Mouse (Mus musculus): Measurements from ENCODE around the gene 2200002D01Rik. TPM values are rescaled to one million over a fixed set of nuclear protein-coding genes. Genes with fewer than 3 reads are reported as not detected.

2200002D01Rik gene
- polyA plus RNA-seq, 2 experiments = 1.3 to 4.8 TPM

GRCm38 (mm10) chr7:29289856-29290255, 41.6 kb upstream of the 2200002D01Rik start:
- H3K27ac ChIP-seq = no peak overlapping the region
- no peak overlapping the region for H3K9ac ChIP-seq (replicated peaks)
- H3K27me3 ChIP-seq (ENCODE audit: control insufficient read depth, insufficient read depth, low read length) = peaks cover 6% of the 10 kb centered on the region; the same call in 1 of the 2 replicates
- no peak overlapping the region for H3K4me2 ChIP-seq (ENCODE audit: low read depth)
- TF ChIP-seq EP300 (IDR thresholded peaks at IDR 0.05; ENCODE audit: low read depth) = no peak
- no peak for TF ChIP-seq CTCF (IDR thresholded peaks at IDR 0.05; ENCODE audit: low read depth)
- 79% methylated on average over 6 of the region's 6 CpGs for WGBS (ENCODE audit: insufficient replicate concordance)
- no peak for DNase-seq (ENCODE audit: low read depth in 3 of 3, low spot score in 3 of 3)
- peaks cover 0 to 7% of the 10 kb centered on the region in 2 experiments; a peak in 1 of 4 replicates for H3K4me1 ChIP-seq (replicated peaks; ENCODE audit: control insufficient read depth in 2 of 2, insufficient read depth in 2 of 2, low read length in 1 of 2)
- H3K9me3 ChIP-seq (ENCODE audit: control insufficient read depth, low read length) = no peaks in the 10 kb centered on the region
- no peaks in the 10 kb centered on the region for H3K36me3 ChIP-seq (replicated peaks; ENCODE audit: control insufficient read depth, insufficient read depth, low read depth)
- ATAC-seq (ENCODE audit: insufficient read depth) = no peak
- no peak overlapping the region for H3K4me3 ChIP-seq (ENCODE audit: insufficient read depth in 1 of 2, low read depth in 2 of 2, low read length in 2 of 2)

- Histone ChIP-seq H3K4me3 (ENCODE audit: insufficient read depth in 1 of 2, low read depth in 2 of 2, low read length in 2 of 2) (peak within 1 kb of the TSS; percentile 36 to 58), H3K36me3 (replicated peaks; ENCODE audit: control insufficient read depth, insufficient read depth, low read depth) (no peaks in the 10 kb centered on the region), H3K4me1 (replicated peaks; ENCODE audit: control insufficient read depth in 2 of 2, insufficient read depth in 2 of 2, low read length in 1 of 2) (peaks cover 0 to 7% of the 10 kb centered on the region in 2 experiments; a peak in 1 of 4 replicates), H3K4me2 (ENCODE audit: low read depth) (peak within 1 kb of the TSS; percentile 83), H3K9ac (replicated peaks) (no peak within 1 kb of the TSS), H3K27me3 (ENCODE audit: control insufficient read depth, insufficient read depth, low read length) (peaks cover 6% of the 10 kb centered on the region; the same call in 1 of the 2 replicates), H3K9me3 (ENCODE audit: control insufficient read depth, low read length) (no peaks in the 10 kb centered on the region), H3K27ac (no peak within 1 kb of the TSS)
- ATAC-seq (ENCODE audit: insufficient read depth) (peak; percentile 51; the same call in 1 of the 2 replicates), DNase-seq (ENCODE audit: low read depth in 3 of 3, low spot score in 3 of 3) (no peak)
- 2% methylated on average over 59 of the region's 59 CpGs for WGBS (ENCODE audit: insufficient replicate concordance)
- TF ChIP-seq EP300 (IDR thresholded peaks at IDR 0.05; ENCODE audit: low read depth) (no peak), CTCF (IDR thresholded peaks at IDR 0.05; ENCODE audit: low read depth) (peak; percentile 89)
These were observed 40.8 kb upstream of the 2200002D01Rik start, which contains the start of gene Ppp1r14a for GRCm38 (mm10) chr7:29288942-29289638. Ppp1r14a (plus strand) TSS chr7:29289308.

GRCm38 (mm10) chr7:29288079-29288478, 39.8 kb upstream of the 2200002D01Rik start:
- no peak overlapping the region for H3K27ac ChIP-seq
- ATAC-seq (ENCODE audit: insufficient read depth) = no peak
- H3K27me3 ChIP-seq (ENCODE audit: control insufficient read depth, insufficient read depth, low read length) = peaks cover 6% of the 10 kb centered on the region; the same call in 1 of the 2 replicates
- H3K9ac ChIP-seq (replicated peaks) = no peak overlapping the region
- WGBS (ENCODE audit: insufficient replicate concordance) = 74% methylated on average over 2 of the region's 2 CpGs
- no peak overlapping the region for H3K4me2 ChIP-seq (ENCODE audit: low read depth)
- no peaks in the 10 kb centered on the region for H3K9me3 ChIP-seq (ENCODE audit: control insufficient read depth, low read length)
- TF ChIP-seq EP300 (IDR thresholded peaks at IDR 0.05; ENCODE audit: low read depth) (no peak), CTCF (IDR thresholded peaks at IDR 0.05; ENCODE audit: low read depth) (no peak)
- no peaks in the 10 kb centered on the region for H3K36me3 ChIP-seq (replicated peaks; ENCODE audit: control insufficient read depth, insufficient read depth, low read depth)
- peaks cover 0 to 7% of the 10 kb centered on the region in 2 experiments; a peak in 1 of 4 replicates for H3K4me1 ChIP-seq (replicated peaks; ENCODE audit: control insufficient read depth in 2 of 2, insufficient read depth in 2 of 2, low read length in 1 of 2)
- H3K4me3 ChIP-seq (ENCODE audit: insufficient read depth in 1 of 2, low read depth in 2 of 2, low read length in 2 of 2) = no peak overlapping the region
- no peak for DNase-seq (ENCODE audit: low read depth in 3 of 3, low spot score in 3 of 3)

- Histone ChIP-seq H3K4me2 (ENCODE audit: low read depth) (no peak overlapping the region), H3K27me3 (ENCODE audit: control insufficient read depth, insufficient read depth, low read length) (peaks cover 6% of the 10 kb centered on the region; the same call in 1 of the 2 replicates), H3K4me1 (replicated peaks; ENCODE audit: control insufficient read depth in 2 of 2, insufficient read depth in 2 of 2, low read length in 1 of 2) (peaks cover 0 to 2% of the 10 kb centered on the region in 2 experiments; a peak in 1 of 4 replicates), H3K9ac (replicated peaks) (no peak overlapping the region), H3K27ac (no peak overlapping the region), H3K4me3 (ENCODE audit: insufficient read depth in 1 of 2, low read depth in 2 of 2, low read length in 2 of 2) (no peak overlapping the region), H3K9me3 (ENCODE audit: control insufficient read depth, low read length) (no peaks in the 10 kb centered on the region), H3K36me3 (replicated peaks; ENCODE audit: control insufficient read depth, insufficient read depth, low read depth) (no peaks in the 10 kb centered on the region)
- DNase-seq (ENCODE audit: low read depth in 3 of 3, low spot score in 3 of 3) (no peak), ATAC-seq (ENCODE audit: insufficient read depth) (no peak)
- TF ChIP-seq EP300 (IDR thresholded peaks at IDR 0.05; ENCODE audit: low read depth) (no peak), CTCF (IDR thresholded peaks at IDR 0.05; ENCODE audit: low read depth) (peak; percentile 15; the same call in 1 of the 2 replicates)
- WGBS (ENCODE audit: insufficient replicate concordance) = 69% methylated on average over 7 of the region's 7 CpGs
These were observed 39.2 kb upstream of the 2200002D01Rik start for GRCm38 (mm10) chr7:29287481-29287880.

- ATAC-seq (ENCODE audit: insufficient read depth) (no peak), DNase-seq (ENCODE audit: low read depth in 3 of 3, low spot score in 3 of 3) (no peak)
- TF ChIP-seq EP300 (IDR thresholded peaks at IDR 0.05; ENCODE audit: low read depth) (no peak), CTCF (IDR thresholded peaks at IDR 0.05; ENCODE audit: low read depth) (no peak)
- peaks cover 11% of the 10 kb centered on the region for H3K27me3 ChIP-seq (ENCODE audit: control insufficient read depth, insufficient read depth, low read length)
- H3K9ac ChIP-seq (replicated peaks) = no peak overlapping the region
- H3K4me2 ChIP-seq (ENCODE audit: low read depth) = no peak overlapping the region
- H3K36me3 ChIP-seq (replicated peaks; ENCODE audit: control insufficient read depth, insufficient read depth, low read depth) = no peaks in the 10 kb centered on the region
- H3K4me1 ChIP-seq (replicated peaks; ENCODE audit: control insufficient read depth in 2 of 2, insufficient read depth in 2 of 2, low read length in 1 of 2) = peaks cover 0 to 7% of the 10 kb centered on the region in 2 experiments; a peak in 3 of 4 replicates
- 68% methylated on average over 6 of the region's 6 CpGs for WGBS (ENCODE audit: insufficient replicate concordance)
- H3K4me3 ChIP-seq (ENCODE audit: insufficient read depth in 1 of 2, low read depth in 2 of 2, low read length in 2 of 2) = no peak overlapping the region
- no peak overlapping the region for H3K27ac ChIP-seq
- H3K9me3 ChIP-seq (ENCODE audit: control insufficient read depth, low read length) = no peaks in the 10 kb centered on the region
These were observed 36.3 kb upstream of the 2200002D01Rik start for GRCm38 (mm10) chr7:29284523-29284922.

Data from liver, embryonic 14.5 days (tissue).